Mouse (Mus musculus) E14TG2a.4 (cell line): ENCODE results near the gene Smim15.

Experiments used
- H3K27me3 ChIP-seq: 2 replicates; pipeline ENCODE4 v1.6.1; 2014; ENCODE audit warnings: low read length, control low read depth; ENCODE audit not compliant: insufficient read depth
- H3K36me3 ChIP-seq: 2 replicates; pipeline ENCODE4 v1.6.1; 2014; ENCODE audit warnings: low read length, control low read depth; ENCODE audit not compliant: insufficient read depth
- H3K4me1 ChIP-seq: replicated peaks from 2 replicates; pipeline ENCODE4 v1.6.1; 2014; ENCODE audit warnings: low read depth, low read length, control low read depth
- H3K4me3 ChIP-seq: replicated peaks from 2 replicates; pipeline ENCODE4 v1.5.1; 2014; ENCODE audit warnings: mild to moderate bottlenecking, low read length
- H3K9me3 ChIP-seq: 2 replicates; pipeline ENCODE4 v1.6.1; 2014; ENCODE audit warnings: low read length, control low read depth
- CTCF ChIP-seq: conservative IDR thresholded peaks from 2 replicates; pipeline ENCODE4 v1.5.1; 2014; ENCODE audit warnings: low read length
- NANOG ChIP-seq: IDR thresholded peaks from 2 replicates; pipeline ENCODE4 v1.6.1; 2014; ENCODE audit warnings: borderline replicate concordance, low read length, mixed read lengths
- POU5F1 ChIP-seq: IDR thresholded peaks from 2 replicates; pipeline ENCODE4 v1.6.1; 2014; ENCODE audit warnings: low read length, borderline replicate concordance

Gene Smim15

DNA sequence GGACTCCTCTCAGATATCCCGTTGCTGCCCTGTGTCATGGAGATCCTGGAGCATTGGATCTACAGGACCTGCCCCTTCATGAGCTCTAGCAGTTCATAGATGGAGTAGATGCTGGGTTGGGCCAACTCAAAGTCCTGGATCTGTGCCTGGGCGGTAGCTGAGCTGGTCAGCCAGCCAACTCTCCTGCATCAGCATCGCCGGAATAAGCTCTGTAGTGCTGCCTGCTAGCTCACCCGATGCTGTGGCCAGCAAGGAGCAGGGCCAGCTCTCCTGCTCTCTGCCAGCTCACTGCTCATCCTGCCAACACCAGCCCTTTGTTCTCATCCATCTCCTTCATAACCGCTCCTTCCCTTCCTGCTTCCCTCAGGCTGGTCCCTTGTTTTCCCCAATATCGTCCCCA, 51.4 kb downstream of the Smim15 start:
- H3K4me3 ChIP-seq, result no peak overlapping the region
- no peaks in the 10 kb centered on the region for H3K9me3 ChIP-seq
- no peak for TF ChIP-seq POU5F1
- no peak for TF ChIP-seq CTCF
- TF ChIP-seq NANOG, result no peak
- no peaks in the 10 kb centered on the region for H3K27me3 ChIP-seq
- H3K4me1 ChIP-seq, result peaks cover 10% of the 10 kb centered on the region
- peaks cover under 1% of the 10 kb centered on the region; the same call in 1 of the 2 replicates for H3K36me3 ChIP-seq

DNA sequence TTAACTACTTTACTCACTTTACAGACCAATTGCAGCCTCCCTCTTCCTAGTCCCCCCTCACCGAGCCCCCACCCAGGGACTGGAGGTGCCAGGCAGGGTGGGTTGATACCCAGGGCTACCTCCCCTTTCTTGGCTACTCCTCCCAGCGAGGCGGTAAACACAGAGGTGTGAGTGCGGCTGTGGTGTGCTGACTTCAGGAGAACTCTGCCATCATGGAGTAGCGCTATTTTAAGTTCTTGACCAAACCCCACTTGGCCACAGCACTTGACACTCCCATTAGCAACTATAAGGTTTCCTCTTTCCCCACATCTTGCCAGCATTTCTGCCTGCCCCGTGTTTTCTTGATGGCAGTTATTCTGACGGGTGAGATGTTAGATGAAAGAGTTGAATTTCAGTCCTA, 52.2 kb downstream of the Smim15 start:
- Histone ChIP-seq H3K4me1 (peaks cover 10% of the 10 kb centered on the region), H3K27me3 (no peaks in the 10 kb centered on the region), H3K36me3 (no peaks in the 10 kb centered on the region), H3K9me3 (no peaks in the 10 kb centered on the region), H3K4me3 (no peak overlapping the region)
- TF ChIP-seq POU5F1 (no peak), NANOG (no peak), CTCF (no peak)
